Mouse (Mus musculus) liver, adult 2 months (tissue): Measurements from ENCODE around the gene Fbxo45.

ENCODE experiments used
- CTCF ChIP-seq: fragments of 200-500 bp; IDR thresholded peaks from 2 replicates; pipeline ENCODE4 v1.5.1; 2011; ENCODE audit warnings: low read depth, low read length, control low read depth
- POLR2A ChIP-seq: fragments of 200-500 bp; IDR thresholded peaks from 2 replicates; pipeline ENCODE4 v1.6.1; 2011; ENCODE audit warnings: low read length, control low read depth; ENCODE audit not compliant: insufficient read depth; ENCODE audit errors: extremely low read depth

GRCm38 (mm10) chr16:32275041-32275440 is 28.1 kb upstream of the Fbxo45 start:
- TF ChIP-seq CTCF (no peak), POLR2A (no peak)
